Mouse (Mus musculus) embryo, embryonic 11 days (tissue): ENCODE results near the gene Zfp821.

ENCODE experiments used
- DNase-seq: peaks from one replicate; pipeline ENCODE4 v3.0.0-alpha.2; 2015

The Zfp821 gene

DNA sequence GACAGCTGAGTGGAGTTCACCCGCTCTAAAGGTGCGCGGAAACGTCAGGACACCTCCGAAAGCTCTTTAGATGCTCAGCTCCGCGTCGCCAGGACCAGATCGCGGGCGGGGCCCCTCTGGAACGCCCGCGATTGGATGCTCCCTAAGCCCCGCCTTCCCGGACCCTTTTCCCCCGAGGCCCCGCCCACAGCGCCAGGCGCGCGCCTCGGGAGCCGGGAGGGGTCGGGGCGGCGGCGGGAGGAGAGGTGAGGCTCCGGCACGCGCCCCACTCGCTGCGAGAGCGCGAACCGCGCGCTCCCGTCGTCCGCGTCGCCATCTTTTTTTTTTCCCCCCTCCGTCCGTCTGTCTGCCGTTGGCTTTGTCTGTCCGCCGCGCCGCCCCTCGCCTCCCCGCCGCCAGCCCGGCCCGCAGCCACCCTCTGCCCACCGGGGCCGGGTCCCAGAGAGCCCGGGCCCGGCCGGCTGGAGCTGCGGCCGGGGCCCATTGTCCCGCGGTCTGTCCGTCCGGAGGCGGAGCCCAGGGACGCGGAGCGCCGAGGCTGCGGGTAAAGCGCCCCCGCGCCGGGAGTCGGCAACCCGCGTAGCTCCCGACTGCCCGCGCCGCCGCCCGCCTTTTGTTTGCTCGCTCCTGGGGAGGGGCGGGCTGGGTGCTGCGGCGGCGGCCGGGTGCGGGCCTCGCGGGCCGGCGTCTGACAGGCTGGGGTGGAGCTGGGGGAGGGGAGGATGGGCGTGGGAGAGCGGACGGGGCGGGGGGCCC lies at the start of gene Zfp821:
Zfp821 (plus strand) TSS at position 227 of the 756 bp plus-strand sequence.
- peak; percentile 99 for DNase-seq

DNA sequence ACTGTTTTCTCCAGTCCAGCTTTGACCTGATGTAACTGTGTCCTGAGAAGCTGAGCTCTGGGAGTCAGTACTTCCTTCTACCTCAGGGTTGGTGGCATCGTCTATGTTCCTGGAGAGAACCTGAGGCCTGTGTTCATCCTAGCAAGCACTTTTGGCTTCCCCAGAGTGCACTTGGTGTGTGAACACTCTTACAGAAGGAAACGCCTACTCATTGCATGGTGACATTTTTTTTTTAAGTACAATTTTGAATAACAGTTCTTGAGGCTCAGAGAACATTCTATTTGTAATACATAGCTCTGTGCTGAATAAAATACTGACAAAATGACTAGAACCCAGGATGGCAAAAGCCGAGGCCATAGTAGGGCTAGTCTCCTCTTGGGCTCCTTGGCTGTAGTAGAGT lies 48.5 kb upstream of the Zfp821 start:
- DNase-seq: no peak

GRCm38 (mm10) chr8:109662328-109662727 lies 43.0 kb upstream of the Zfp821 start:
- DNase-seq: no peak

- no peak for DNase-seq
Measured at GRCm38 (mm10) chr8:109666616-109667015, 38.7 kb upstream of the Zfp821 start.

GRCm38 (mm10) chr8:109672656-109673055 lies 32.7 kb upstream of the Zfp821 start:
- no peak for DNase-seq

GRCm38 (mm10) chr8:109673596-109673995 lies 31.8 kb upstream of the Zfp821 start:
- DNase-seq: no peak

- no peak for DNase-seq
Measured at GRCm38 (mm10) chr8:109675896-109676643, 29.3 kb upstream of the Zfp821 start.

DNA sequence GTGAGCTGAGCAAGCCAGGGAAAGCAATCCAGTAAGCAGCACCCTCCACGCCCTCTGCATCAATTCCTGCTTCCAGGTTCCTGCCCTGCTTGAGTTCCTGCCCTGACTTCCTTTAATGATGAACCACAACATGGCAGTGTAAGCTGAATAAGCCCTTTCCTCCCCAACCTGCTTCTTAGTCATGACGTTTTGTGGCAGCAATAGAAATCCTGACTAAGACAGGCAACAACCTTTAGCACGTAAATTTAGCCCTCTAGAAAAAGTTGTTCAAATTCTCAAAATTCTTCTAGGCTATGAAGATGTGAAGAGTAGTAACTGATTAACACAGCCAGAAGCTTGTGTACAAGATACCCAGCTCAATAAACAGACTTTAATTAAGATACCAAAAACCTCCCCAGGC lies 23.8 kb upstream of the Zfp821 start:
- no peak for DNase-seq

GRCm38 (mm10) chr8:109682120-109682519 lies 23.2 kb upstream of the Zfp821 start:
- no peak for DNase-seq

- DNase-seq: no peak
Measured at GRCm38 (mm10) chr8:109687248-109687647, 18.1 kb upstream of the Zfp821 start.

DNA sequence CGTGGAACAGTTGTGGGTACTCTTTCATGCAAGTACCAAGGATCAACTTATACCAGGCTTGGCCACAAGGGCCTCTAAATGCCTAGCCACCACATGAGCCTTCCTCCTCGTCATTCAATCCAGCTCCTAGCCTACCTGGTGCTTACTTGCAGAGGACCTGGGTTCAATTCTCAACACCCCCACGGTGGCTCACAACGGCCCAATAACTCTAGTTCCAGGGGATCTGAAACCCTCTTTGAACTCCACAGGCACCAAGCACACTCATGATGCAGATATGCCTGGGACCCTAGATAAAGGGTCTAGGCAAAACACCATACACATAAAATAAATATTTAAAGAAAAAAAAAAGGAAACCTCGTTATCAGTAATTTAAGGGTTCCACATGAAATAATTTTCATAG lies 13.6 kb upstream of the Zfp821 start:
- peak; percentile 49 for DNase-seq

DNA sequence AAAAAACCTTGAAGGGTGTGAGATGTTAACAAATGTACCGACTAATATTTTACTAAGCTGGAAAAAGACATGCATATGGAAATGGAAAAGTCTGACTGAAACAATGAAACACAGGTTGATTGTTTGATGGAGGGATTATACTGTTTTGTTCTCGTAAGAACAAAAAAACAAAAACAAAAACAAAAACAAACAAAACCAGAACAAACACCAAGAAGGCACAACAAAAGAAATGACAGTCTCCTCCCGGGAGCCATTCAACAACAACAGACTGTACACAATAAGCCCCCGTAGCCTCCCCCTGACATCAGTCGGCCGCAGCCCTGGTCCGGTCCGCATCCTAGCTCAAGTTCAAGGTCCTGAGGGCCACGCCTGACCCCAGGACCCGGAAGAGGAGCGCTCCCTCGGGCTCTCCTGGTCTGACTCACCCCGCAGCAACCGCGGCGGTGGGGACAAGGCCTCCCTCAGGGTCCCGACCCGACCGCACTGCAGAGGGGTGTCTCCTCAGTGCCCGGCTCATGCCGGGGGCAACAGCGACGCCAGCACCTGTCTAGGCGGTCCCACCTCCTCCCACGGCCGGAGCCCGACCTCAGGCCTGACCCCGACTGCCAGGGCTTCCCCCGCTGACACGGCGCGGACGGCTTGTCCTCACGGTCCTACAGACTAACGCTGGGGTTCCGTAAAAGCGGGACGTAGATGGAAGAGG lies 12.8 kb upstream of the Zfp821 start:
- DNase-seq: peak; percentile 59

DNA sequence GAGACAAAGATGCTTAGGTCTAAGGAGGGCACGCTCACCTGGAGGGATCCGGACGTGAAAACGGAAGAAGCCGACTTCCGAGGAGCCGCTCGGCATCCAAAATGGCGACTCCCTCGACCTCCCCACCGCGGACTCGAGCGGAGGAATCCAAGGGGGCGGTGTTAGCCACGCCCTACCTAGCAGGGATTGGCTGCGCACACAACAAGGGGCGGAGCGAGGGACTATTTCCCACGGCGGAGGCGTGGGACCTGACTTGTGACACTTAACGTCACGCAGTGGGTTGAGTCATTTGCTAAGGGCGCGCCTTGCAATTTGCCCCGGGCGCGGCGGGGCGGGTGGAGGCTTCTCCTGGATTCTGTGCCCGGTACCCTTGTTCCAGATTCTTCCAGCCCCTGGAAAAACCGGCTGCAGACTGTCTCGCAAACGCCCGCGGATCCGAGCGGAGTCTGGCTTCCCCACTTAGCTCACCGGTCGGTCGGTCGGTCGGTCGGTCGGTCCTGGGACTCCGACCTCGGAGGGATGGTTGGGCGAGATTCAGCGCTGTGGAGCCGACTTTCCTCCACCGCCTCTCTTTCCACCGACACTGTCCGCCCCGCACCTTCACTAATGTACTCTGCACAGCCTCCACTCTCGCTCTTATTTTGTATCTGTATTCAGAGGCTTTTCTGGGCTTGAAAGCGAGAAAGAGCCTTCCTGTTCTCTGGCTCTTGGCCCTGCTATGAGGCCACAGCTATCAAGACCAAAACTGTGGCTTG lies 12.0 kb upstream of the Zfp821 start, which contains the start of gene Ist1:
Ist1 (minus strand) TSS at position 115 of the 755 bp plus-strand sequence.
- DNase-seq: peak; percentile 100

GRCm38 (mm10) chr8:109694154-109694553 lies 11.2 kb upstream of the Zfp821 start:
- DNase-seq: no peak

DNA sequence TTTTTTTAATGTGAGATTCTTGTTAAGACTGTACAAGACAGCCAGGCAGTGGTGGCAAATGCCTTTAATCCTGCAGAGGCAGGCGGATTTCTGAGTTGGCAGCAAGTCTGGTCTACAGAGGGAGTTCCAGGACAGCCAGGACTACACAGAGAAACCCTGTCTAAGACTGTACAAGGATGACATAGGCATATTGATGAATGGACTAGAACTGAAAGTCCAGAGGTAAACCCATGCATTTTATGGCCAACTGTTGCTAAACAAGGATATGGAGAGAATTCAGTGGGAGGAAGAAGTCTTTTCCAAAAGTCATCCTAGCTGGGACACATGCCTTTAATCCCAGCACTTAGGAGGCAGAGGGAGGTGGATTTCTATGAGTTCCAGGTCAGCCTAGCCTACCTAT lies 7.6 kb upstream of the Zfp821 start:
- DNase-seq: no peak

DNA sequence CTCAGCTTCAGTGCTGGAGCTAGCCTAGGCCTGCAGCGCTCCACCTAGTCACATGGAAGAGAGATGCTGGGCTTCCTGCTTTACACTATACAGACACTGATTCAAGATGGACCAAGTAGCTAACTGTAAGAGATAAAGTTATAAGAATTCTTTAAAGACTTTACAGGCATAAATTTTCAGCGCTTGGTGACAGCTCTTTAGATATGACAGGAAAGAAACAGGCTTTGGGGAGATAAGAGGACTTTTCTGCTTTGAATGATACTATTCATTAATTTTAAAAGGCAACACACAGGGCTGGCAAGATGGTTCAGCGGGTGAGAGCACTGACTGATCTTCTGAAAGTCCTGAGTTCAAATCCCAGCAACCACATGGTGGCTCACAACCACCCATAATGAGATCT lies 6.9 kb upstream of the Zfp821 start:
- DNase-seq: no peak

DNA sequence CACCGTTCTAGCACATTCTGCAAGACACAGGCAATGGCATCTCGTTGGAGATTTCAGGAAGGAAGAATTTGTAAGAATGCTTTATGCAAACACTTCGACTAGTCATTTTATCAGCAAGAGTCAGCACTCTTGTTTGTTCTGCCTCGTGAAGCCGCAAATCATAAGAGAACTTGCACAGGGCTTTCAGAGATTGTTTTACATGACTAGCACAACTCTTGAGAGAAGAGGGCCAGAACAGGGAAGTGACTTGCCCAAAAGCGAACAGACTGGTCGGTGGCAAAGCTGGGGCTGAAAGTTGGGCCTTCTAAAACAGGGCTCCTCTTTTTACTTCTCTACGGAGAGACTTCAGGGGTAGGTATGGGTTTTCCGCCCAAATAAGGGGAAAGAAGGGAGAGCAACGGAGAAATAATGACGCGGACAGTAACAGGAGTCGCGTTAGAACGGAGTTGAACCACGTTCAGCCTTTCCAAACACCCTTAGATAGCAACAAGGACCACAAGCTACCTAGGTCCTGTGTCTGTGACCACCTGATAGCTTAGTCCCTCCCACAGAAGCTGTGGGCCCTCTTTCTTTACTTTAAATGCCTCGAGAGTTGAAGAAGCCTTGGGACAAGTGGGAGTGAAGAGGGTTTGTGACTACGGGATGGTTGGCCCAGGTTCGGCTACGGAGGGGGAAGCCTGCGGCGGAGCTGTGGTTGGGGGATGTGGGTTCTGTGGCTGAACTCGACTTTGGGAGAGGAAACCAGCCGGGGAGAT lies 604 bp upstream of the Zfp821 start:
- DNase-seq: no peak

DNA sequence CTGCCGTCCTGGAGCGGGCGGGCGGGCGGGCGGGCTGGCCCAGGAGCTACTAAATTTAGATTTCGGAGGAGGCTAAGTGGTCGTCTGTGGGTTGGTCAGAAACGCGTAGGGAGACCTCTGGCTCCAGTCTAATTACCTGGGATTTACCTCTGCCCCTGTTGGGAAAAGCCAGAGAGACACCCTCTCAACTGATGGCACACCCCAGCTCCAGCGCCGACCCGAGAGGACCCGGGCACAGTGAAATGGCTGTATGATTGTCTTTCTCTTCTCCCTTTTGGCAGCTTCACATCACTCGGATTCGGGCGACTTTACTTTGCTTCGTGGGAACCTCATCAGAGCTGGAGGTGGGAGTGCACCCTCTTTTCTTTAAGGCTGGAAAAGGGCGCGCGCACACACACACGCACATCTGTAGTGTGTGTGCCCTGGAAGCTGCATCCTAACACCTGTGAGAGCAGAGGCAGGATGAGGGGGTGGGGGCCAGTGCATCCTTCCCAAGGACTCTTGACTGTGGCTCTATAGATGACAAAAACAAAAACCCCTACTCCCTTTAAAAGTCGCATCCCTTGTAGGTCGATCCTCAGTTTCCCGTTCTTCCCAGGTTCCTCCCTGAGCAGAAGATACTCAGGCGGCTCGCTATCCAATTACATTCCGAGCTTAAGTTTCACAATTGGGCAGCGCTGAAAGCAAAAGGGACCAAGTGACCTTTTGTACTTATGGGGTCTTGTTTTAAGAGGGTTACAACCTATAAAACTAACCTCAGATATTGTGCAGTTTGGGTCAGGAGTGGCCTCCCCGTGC lies 929 bp downstream of the Zfp821 start:
- DNase-seq: peak; percentile 43

DNA sequence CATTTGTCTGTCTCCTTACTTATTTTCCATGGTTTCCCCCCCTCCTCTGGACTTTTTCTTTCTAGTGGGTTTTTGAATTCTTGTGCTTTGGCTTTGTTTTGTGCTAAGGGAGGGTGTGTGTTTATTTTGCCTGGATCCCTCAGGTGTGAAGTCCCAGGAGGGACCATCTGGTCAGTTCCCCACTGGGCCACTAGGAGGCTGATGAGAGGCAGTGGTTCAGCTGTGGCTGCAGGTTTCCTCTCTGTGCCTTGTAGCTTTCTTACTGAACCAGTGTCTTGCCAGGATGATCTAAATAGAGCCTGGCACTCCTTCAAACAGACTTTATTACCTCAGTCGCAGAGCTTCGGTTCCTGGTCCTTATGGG lies 1.5 kb downstream of the Zfp821 start:
- DNase-seq: peak; percentile 82

GRCm38 (mm10) chr8:109707921-109708320 lies 2.6 kb downstream of the Zfp821 start:
- no peak for DNase-seq

- DNase-seq: no peak
Measured at GRCm38 (mm10) chr8:109712521-109712920, 7.2 kb downstream of the Zfp821 start.
